ENCODE assay signal across 7 mouse cellular contexts in genomic region chr4:110350856-110351177, GRCm38 (mm10). TPM values are rescaled to one million over a fixed set of nuclear protein-coding genes. Genes with fewer than 3 reads are reported as not detected.
A peak's percentile ranks its signal among the peaks of the same experiment; 100 is the strongest.
DNase-seq lines count a peak whose midpoint lies in the region; ATAC-seq lines count a peak whose summit lies in the region.

No protein-coding gene starts in this region.

- peak; percentile 1 to 10 for DNase-seq in left cerebral cortex, postnatal 10 days (ENCODE audit: extremely low spot score in 1 of 2, low spot score in 2 of 2)
- DNase-seq in left cerebral cortex, postnatal 4 days: no peak
- DNase-seq in forebrain, embryonic 14.5 days (ENCODE audit: low spot score): no peak
- peak; percentile 5 to 13 for DNase-seq in layer of hippocampus, postnatal 10 days (ENCODE audit: low spot score in 2 of 2)
- DNase-seq in right cerebral cortex, postnatal 14 days: peak; percentile 6

- H3K4me2 ChIP-seq in forebrain, embryonic 14.5 days (ENCODE audit: low read length): peak overlapping the region; percentile 62

- peak overlapping the region; percentile 73 for H3K27ac ChIP-seq in forebrain, embryonic 14.5 days (ENCODE audit: low read depth, low read length)

- no peaks in the 10 kb centered on the region for H3K27me3 ChIP-seq in forebrain, embryonic 14.5 days (replicated peaks; ENCODE audit: control insufficient read depth, insufficient read depth, low read length)

- H3K36me3 ChIP-seq in forebrain, embryonic 14.5 days (ENCODE audit: control insufficient read depth, insufficient read depth, low read length): no peaks in the 10 kb centered on the region

- H3K4me1 ChIP-seq in forebrain, embryonic 14.5 days (ENCODE audit: control insufficient read depth, insufficient read depth, low read length): 0 out of 2 replicates have a peak, but pooled peaks cover 4% of the 10 kb centered on the region

- peak overlapping the region; percentile 87 for H3K9ac ChIP-seq in forebrain, embryonic 14.5 days (ENCODE audit: low read length)

- ATAC-seq in forebrain, embryonic 14.5 days: 0 out of 2 replicates have a peak, but pooled peaks have one; percentile 0
- ATAC-seq in erythroid progenitor cell, adult 5-6 weeks (replicated peaks; ENCODE audit: low FRiP score, poor library complexity, severe bottlenecking): no peak
- ATAC-seq in CD4-positive, CD25-positive, alpha-beta regulatory T cell, adult 4 months: no peak

- peak overlapping the region; percentile 68 for H3K4me3 ChIP-seq in forebrain, embryonic 14.5 days (ENCODE audit: low read depth, low read length)

- H3K9me3 ChIP-seq in forebrain, embryonic 14.5 days (replicated peaks; ENCODE audit: control insufficient read depth, low read length): no peaks in the 10 kb centered on the region

- intact Hi-C loops in left cerebral cortex, postnatal 10 days (cut with DNase I): no loop called here
- intact Hi-C loops in left cerebral cortex, postnatal 4 days (cut with DNase I): no loop called here

- WGBS in forebrain, embryonic 14.5 days: 6% methylated on average over 6 of the region's 6 CpGs

RNA-seq across cellular contexts. Expression of gene Elavl4, which starts 0.9 kb away (rescaled TPM):
- 100 to 1,000 TPM; 112 to 118 TPM for total RNA-seq in left cerebral cortex, postnatal 10 days (2021)
- 100 to 1,000 TPM; 113 to 116 TPM for total RNA-seq in left cerebral cortex, postnatal 4 days (2021)
- polyA plus RNA-seq in forebrain, embryonic 14.5 days (2014; fragmentation: Nextera tagmentation; extraction: Ambion mirVana): 291 and 308 TPM in 2 replicates
- 10 to 100 TPM; 76.6 to 90.2 TPM for total RNA-seq in layer of hippocampus, postnatal 10 days (2021)
- total RNA-seq in erythroid progenitor cell, adult 5-6 weeks (2015; ENCODE audit: low replicate concordance): not detected in 2 replicates
- total RNA-seq in erythroid progenitor cell, adult 5-6 weeks (2017; ENCODE audit: low replicate concordance): not detected in 2 replicates
- polyA plus RNA-seq in CD4-positive, CD25-positive, alpha-beta regulatory T cell, adult 4 months (2017; shearing (Covaris generic)): under 1 TPM in 1 of 2 experiments, not detected in 1; 0.15 TPM

RNA-seq across cellular contexts. Expression of gene Agbl4, which starts 46.6 kb away (rescaled TPM):
- total RNA-seq in left cerebral cortex, postnatal 10 days (2021): 10 to 100 TPM; 12.5 to 13.0 TPM
- total RNA-seq in left cerebral cortex, postnatal 4 days (2021): 1 to 10 TPM; 4.6 to 5.2 TPM
- 2.2 and 2.3 TPM in 2 replicates for polyA plus RNA-seq in forebrain, embryonic 14.5 days (2014; fragmentation: Nextera tagmentation; extraction: Ambion mirVana)
- total RNA-seq in layer of hippocampus, postnatal 10 days (2021): 10 to 100 TPM in 1 of 2 experiments, 1 to 10 TPM in 1; 8.8 to 12.3 TPM
- not detected in 2 replicates for total RNA-seq in erythroid progenitor cell, adult 5-6 weeks (2015; ENCODE audit: low replicate concordance)
- total RNA-seq in erythroid progenitor cell, adult 5-6 weeks (2017; ENCODE audit: low replicate concordance): not detected in 2 replicates
- polyA plus RNA-seq in CD4-positive, CD25-positive, alpha-beta regulatory T cell, adult 4 months (2017; shearing (Covaris generic)): not detected

Comparison
In these comparisons a context has a peak if more than half of its experiments do, and no peak if none do; other contexts are left out.
1. DNase-seq: peak in left cerebral cortex, postnatal 10 days (2 of 2), layer of hippocampus, postnatal 10 days (2 of 2) and right cerebral cortex, postnatal 14 days (single experiment); none in left cerebral cortex, postnatal 4 days (single experiment) and forebrain, embryonic 14.5 days (single experiment).
2. RNA of gene Elavl4, which starts 0.9 kb away (total RNA-seq): 112 to 118 TPM in left cerebral cortex, postnatal 10 days, 113 to 116 TPM in left cerebral cortex, postnatal 4 days and 76.6 to 90.2 TPM in layer of hippocampus, postnatal 10 days; not detected in erythroid progenitor cell, adult 5-6 weeks; every median in the first group is over 10 times any median in the second.
3. RNA of gene Agbl4, which starts 46.6 kb away (total RNA-seq): 12.5 to 13.0 TPM in left cerebral cortex, postnatal 10 days, 8.8 to 12.3 TPM in layer of hippocampus, postnatal 10 days and 4.6 to 5.2 TPM in left cerebral cortex, postnatal 4 days; not detected in erythroid progenitor cell, adult 5-6 weeks; every median in the first group is over 4 times any median in the second.